Mouse (Mus musculus): ENCODE results near the gene Cdh18.

DNA sequence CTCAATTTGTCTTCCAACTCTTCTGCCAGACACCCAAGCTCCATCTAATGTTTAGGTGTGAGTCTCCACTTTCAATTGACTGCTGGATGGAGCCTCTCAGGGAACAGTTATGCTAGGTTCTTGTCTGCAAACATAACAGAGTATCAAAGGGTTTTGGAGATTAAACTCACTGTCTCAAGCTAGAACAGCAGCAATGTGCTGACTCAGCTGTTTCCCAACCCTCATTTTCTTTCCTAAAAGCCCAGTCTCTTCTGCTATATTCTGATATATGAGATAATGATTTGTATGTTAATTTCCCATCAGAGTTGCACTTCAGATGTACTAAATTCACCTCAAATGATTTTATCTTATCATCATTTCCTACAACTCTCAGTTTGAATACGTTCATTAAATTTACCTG is 398.4 kb downstream of the Cdh18 start:
- TF ChIP-seq CTCF (IDR thresholded peaks at IDR 0.05; ENCODE audit: low read depth, low read length), result no peak
- TF ChIP-seq POLR2A (IDR thresholded peaks at IDR 0.05; ENCODE audit: extremely low read depth, insufficient read depth, low read length), result no peak

All from liver, adult 2 months (tissue).